Mouse (Mus musculus): ENCODE data around the gene Slc22a2.
"Not testable (repeated sequence)": the region's sequence is repeated elsewhere in the genome, so short reads cannot be mapped to it uniquely, and the experiment has no call there.

Slc22a2 gene

DNA sequence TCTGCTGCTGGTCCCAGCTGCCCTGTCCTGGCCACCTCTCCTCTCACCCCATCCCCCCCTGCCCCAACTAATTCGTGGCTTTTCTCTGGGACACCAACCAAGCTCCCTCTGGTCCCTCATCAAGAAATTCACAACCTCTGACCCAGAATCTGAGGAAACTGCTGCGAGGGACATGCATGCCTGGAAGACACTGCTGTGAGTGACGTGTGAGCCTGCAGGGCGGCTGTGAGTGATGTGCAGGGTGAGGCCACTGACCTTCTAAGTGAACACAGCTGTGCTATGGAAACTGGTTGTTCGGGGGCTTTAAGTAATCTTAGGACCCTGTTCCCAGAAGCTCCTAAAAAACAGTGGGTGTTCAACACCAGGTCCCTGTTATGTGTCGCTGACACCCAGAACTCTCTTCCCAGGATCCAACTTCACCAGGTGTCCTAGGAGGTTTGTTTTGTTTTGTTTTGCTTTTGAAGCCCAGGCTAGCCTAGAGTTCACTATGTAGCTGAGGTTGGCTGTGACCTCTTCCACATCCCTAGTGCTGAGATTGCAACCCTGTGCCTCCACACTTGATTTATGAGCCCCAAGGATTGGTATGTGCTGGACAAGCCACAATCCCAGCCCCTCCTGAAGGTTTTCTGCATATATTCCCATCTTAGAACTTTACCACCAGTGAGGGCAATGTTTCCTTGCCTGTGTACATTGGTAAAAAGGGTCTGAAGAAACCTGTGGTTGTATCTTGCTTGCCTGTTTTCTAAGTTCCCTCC is 47.2 kb downstream of the Slc22a2 start:
- no peak for DNase-seq (ENCODE audit: low read depth in 2 of 2, low spot score in 2 of 2)

DNA sequence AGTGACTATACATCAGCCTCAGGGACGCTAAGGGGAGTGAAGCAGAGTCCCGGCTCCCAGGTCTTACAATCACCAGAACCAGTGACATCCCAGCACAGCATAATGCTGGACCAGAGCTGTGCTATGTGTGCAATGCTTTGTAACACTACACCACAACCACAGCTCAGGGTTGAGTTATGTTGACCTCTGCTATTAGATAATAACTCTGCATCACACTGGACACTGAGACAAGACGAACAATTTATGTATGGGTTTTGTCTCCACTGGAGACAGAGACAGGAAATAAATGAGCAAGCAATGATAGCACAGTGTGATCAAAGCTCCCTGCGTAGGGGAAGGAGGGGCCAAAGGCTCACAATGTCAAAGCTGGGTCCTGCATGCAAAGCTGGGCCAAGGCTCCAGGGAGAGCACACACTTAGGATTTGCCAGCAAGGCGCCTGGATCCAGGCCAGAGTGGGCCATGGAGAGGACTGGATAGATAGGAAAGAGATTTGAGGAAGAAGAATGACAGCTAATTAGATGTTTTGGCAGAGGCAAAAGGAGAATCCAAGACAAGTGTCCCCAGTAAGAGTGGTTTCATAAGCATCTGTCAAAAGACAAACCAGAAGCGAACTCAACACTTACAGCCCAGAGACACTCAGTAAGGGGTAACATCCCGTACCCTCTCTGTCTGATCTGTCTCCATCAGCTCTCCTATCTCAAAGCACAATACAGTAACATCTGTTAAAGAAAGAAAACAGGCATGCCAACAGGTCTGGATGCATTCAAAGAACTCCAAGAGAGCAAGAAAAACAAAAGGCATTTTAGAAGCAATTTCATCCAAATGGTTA is 48.1 kb downstream of the Slc22a2 start:
- DNase-seq (ENCODE audit: low read depth in 2 of 2, low spot score in 2 of 2): no peak

DNA sequence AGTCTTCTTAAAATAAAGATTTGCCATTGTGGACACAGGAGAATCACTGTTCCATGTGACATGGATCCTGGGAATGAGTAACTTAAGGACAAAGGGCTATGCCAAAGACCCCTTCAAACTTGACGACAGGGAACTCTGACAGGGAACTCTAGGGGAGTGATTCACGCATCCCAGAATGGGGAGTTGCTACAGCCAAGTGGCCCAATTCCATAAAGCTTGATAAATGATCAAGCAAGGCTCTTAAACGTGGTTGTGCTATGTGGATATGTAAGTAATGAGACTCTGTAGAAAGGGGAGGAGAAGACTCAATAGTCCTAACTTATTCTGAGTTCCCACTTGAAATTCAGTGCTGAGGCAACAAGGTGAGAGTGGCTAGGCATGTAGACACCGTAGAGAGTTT is 50.9 kb downstream of the Slc22a2 start:
- no peak for DNase-seq (ENCODE audit: low read depth in 2 of 2, low spot score in 2 of 2)

DNA sequence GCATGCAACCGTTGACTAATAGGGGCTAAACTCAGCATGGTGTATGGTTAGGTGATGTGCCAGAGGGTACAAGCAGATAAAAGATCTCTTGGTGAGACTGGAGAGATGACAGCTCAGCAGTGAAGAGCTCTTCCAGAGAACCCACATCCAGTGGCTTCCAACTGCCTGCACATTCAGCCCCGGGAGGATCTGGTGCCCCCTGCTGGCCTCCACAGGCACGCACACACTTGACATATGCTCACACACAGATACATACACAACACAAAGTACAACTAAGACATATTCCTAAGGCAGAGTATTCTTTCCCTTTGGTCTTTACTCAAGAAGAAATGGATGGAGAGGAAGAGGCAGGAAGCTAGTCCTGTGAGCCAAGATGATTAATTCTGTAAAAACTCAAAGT is 55.7 kb downstream of the Slc22a2 start:
- no peak for DNase-seq (ENCODE audit: low read depth in 2 of 2, low spot score in 2 of 2)

DNA sequence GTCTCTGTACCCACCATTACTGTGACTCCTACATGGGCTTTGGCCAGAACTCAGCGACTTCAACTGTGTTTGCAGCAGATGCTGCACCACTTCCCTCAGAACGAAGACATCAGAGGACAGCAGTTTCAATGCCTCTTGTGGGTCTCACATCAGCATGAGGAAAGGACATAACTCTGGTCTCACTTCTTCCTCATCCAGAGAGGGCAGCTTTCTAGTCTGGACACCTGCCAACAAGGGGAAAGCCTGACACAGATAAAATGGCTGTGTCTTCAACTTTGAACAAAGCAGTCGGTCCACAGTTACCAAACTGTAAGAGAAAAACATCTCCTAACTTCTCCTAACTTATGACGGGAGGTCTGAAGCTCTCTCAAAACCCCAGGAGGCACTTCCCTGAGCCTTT is 57.2 kb downstream of the Slc22a2 start:
- DNase-seq (ENCODE audit: low read depth in 2 of 2, low spot score in 2 of 2): no peak

DNA sequence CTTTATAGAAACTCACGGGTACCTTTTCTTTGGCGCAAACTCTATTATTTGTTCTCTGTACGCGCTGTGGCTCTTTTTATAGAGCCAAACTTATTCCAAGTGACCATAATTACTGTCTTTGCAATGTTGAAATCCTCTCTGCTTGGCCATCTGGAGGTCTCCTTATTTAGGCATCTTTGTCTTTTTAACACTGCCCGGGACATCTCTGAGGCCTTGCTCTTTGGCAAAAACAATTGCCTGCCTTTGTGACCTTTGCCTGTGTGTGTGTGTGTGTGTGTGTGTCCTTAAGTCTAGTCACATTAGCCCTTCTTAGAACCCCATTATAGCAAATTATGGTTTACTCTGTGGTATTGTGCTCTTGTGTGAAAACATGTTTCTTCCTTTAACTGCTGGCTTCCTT is 61.5 kb downstream of the Slc22a2 start:
- DNase-seq (ENCODE audit: low read depth in 2 of 2, low spot score in 2 of 2): no peak

DNA sequence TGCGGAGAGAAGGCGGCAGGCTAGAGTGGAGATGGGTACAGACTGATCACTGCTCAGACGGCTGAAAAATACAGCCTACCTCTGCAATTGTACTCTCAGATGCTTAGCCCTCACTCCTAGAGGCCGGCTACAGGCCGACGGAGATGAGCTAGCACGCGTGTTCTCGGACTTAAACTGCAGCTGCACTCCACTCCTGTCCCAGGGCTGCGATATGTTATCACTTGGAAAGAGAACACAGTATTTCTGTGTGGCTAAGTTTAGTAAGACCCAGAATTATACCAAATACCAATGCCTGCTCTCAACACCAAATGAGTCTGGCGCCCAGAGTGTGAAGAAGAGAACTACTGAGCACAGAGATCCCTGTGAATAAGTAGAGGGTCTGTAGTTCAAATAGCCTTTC is 68.7 kb downstream of the Slc22a2 start:
- no peak for DNase-seq (ENCODE audit: low read depth in 2 of 2, low spot score in 2 of 2)

DNA sequence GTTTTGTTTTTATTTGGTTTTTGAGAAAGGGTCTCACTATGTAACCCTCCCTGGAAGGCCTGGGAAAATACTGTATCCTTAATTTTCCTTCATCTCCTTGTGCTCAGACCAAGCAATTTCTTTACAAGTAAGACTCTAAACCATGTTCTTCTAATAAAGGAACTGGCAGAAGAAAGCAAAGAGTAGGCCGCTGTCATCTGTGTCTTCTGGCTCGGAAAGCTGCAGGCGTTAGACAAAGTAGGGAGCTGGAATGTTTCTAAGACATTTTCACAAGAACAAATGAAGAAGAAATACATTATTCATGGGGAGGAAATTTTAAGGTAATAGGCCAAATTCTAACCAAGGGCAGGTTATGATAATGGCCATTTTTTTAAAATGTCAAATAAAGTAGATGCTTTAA is 70.1 kb downstream of the Slc22a2 start:
- no peak for DNase-seq (ENCODE audit: low read depth in 2 of 2, low spot score in 2 of 2)

DNA sequence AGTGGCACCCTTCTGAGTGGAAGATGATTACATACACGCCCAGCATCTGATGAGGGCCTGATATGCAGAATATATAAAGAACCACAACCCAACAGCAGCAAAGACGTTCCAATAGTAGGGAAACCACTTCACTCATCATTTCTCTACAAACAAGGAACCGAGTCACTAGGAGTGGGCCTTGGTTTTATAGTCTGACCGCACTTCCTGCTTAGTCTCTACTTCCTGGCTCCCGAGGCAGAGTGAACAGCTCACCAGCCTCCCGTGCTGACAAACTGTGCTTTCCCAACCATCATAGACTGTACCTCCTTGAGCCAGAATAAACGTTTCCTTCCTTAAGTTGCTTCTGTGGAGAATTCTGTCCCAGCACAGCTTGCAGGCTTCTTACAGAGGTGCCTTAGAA is 71.9 kb downstream of the Slc22a2 start:
- DNase-seq (ENCODE audit: low read depth in 2 of 2, low spot score in 2 of 2): peak; percentile 17 to 34

DNA sequence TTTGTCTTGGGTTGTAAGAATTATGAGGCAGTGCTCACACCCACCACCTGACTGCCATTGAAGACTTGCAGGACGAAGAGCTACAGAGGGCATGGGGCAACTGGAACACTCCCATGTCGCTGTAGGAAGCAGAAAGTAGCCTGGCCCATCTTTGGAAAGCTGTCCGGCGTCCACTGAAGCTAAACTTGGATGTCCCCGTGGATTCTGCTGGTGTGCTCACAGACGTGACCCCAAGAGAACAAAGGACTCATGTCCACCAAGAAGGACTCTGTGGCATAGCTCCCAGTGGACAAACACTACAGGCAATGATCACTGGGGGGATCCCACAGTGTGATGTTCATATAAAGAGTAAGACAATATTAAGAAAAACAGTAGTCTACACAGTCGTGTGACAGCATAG is 74.9 kb downstream of the Slc22a2 start:
- DNase-seq (ENCODE audit: low read depth in 2 of 2, low spot score in 2 of 2): no peak

DNA sequence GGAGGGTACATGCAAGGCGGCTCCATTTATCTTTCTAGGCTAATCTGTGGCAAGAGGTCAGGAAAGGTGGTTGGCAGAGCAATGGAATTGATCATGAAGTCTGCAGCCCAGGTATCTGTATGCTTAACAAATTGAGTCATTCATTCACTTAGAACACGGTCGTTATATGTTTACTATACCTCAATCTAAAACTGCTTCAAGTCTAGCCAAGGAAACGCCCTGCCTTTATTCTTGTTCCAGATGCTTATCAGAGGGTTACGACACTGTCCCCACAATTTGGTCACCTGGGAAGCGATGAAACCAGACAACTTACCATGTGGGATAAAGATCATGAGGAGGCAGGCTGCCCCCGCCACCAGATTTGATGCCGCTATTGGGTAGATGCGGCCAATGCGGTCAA is 75.3 kb downstream of the Slc22a2 start:
- DNase-seq (ENCODE audit: low read depth in 2 of 2, low spot score in 2 of 2): no peak

DNA sequence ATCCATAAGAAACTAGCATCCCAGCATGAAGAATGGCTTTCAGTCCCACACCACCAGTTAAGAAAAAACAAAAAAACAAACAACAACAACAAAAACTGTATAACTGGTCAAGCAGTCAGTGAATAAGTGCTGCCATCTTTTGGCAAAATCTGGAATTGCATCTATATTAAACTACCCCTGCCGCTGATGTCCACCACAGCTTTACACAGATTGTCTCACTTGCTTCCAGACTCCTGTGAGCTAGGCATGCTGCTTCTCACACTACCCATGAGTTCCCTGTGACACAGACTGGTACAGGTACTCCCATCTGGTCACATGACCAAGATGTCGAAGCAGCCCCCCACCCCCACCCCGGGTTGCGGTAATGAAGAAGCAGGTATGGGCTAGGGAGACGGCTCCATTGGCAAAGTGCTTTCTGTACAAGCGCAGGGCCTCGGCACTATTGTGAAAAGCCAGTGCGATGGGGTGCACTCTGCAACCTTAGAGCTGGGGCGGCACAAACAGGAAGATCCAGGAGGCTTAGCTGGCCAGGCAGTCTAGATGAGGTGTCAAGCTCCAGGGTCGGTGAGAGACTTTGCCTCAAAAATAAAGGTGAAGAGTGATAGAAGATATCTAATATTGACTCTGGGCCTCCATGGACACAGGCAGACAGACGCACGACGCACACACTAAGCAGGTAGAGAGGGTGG is 76.8 kb downstream of the Slc22a2 start:
- DNase-seq (ENCODE audit: low read depth in 2 of 2, low spot score in 2 of 2): peak in 1 of 2 experiments; percentile 15

DNA sequence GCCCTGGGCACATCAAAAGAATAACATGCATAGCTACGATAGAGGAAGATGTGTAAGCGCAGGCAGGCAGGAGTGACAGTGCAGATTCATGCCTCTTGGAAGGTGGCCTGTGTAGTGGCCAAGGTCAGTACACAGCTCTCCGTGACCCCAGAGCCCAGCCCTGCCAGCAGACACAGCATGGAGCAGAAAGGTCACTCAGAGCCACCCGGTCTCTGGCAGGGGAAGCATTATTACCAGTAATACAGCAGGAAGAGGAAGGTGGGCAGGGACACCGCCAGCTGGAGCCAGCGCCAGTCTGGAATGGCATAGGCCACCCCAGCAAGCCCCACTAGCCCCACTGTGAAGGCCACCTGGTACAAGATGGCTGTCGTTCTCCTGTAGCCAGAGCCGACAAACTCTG is 80.2 kb downstream of the Slc22a2 start:
- DNase-seq (ENCODE audit: low read depth in 2 of 2, low spot score in 2 of 2): no peak

DNA sequence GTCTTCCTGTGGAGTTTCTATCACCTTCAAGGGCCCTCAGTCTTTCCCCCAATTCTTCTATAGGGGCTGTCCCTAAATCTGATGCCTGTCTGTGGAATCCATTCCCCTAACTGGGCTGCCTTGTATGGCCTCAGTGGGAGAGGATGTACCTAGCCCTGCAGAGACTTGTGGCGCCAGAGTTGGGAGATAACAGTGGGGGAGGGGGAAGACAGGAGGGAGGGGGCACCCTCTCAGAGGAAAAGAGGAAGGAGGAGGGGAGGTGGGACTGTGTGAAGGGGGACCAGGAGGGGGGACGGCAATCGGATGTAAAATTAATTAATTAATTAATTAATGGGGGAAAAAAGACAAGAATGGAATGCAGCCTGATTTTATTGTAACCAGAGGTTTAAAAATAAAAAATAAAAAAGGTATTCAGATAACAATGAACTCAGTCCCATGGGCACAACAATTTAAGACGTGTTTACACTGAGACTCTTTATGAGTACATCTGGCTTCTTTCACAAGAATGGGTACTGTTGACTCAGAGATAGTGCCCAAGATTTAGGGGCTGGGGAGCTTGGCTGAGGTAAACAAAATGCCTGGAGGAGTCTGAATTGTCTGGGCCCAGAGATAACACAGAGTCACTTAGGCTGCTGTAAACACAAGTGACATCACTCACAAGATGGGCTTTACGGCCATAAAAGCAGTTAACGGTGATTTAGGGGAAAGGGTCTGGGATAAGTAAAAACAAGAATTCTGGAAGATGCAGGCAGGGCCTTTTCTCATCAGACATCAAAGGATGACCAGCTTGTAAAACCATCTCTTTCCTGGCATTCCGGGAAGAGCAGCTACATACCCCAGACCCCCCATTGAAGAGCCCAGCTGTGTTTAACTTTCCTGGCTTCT is 84.8 kb downstream of the Slc22a2 start:
- no peak for DNase-seq (ENCODE audit: low read depth in 2 of 2, low spot score in 2 of 2)

DNA sequence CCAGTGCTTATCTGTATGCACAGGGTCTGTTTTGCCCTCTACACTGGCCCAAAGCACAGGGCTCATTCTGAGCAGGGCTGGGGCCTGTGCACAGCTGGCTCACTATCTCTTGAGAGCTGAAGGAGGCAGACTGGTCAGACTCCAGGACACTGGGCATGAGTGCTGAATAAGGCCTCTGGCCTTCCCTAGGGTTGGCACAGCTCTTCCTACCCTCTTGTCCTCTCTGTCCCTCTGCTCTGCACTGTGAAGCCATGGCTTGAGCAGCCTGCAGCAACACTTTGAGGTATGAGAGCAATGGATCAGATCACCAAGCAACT is 85.4 kb downstream of the Slc22a2 start:
- DNase-seq (ENCODE audit: low read depth in 2 of 2, low spot score in 2 of 2): no peak

DNA sequence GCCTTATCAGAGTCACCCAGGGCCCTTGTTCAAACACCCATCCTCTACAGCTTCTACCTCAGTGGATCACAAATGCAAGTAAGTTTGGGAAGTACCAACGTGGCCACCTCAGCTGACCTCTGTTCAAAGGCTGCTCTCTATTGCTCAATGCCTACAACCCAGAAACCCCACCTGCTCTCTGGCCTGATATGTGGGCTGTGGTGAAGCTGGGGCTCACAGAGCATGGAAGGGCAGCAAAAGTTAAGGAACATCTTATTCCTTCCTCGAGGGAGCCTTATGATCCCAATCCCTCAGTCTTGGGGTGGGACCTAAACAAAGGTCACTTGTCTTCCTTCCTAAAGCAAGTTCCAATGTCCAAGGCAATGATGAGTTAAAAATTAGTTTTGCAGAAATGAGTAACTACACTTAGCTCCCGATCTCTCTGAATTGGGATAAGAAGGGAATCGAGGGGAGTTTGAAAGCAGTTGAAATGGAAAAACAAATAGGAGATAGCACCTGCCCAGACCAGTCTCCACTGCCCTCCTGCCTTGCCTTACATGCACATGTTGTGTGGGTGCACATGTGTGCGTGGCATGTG is 87.2 kb downstream of the Slc22a2 start:
- no peak for DNase-seq (ENCODE audit: low read depth in 2 of 2, low spot score in 2 of 2)

DNA sequence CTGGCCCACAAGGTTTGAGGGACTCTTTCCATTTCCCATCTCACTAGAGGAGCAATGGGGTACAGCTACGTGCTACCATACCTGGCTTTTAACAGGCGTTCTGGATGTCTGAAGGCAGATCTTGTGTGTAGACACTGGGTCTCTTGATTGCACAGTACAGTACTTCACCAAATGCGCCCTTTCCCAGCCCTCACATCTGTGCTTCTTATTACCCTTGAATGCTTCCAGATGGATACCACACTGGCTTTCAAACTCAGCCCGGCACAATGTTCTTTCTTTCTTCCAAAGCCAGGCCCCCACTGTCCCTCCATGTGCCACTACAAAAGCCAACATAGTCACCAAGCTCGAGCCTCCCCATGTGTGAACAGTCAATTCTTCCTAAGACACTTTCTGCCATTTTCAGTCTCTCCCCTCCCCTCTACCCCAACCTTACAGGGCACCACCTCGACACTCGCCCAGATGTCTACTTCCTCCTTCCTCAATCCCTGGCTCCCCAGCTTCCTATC is 88.4 kb downstream of the Slc22a2 start:
- no peak for DNase-seq (ENCODE audit: low read depth in 2 of 2, low spot score in 2 of 2)

DNA sequence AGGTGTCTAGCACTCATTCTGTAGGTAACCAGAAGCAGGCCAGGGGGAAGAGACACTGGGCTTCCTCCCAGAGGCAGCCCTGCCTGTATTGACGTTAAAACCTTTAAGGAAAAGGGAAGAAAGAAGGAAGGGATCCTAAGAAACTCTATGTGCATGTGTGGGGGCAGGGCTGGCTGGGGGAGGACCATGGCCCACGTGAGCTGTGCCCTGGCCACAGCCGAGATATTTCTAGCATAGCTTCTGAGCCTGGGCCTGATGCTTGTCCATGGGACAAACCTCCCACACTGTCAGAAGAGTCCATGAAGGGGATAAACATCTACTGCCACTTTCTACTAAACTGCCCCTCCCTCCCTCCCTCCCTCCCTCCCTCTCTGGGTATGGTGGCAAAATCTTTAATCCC is 89.9 kb downstream of the Slc22a2 start:
- no peak for DNase-seq (ENCODE audit: low read depth in 2 of 2, low spot score in 2 of 2)

DNA sequence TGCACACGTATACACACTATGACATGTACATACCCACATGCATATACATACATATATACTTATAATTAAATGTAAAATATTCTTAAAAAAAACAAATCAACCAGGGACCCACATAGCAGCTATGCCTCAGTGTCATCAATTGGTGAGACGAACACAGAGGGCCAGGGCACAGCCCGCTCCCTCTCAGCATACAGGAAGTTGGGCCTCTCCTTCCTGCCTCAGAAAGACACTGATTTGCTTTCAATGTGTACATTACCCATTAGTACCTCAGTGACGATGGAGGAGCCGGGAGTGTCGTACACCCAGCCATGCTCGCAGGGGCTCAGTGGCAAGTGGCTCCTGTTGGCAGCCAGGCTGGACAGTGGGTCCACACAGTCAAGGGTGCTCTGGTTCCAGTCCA is 91.0 kb downstream of the Slc22a2 start:
- not testable (repeated sequence) for DNase-seq (ENCODE audit: low read depth in 2 of 2, low spot score in 2 of 2)

DNA sequence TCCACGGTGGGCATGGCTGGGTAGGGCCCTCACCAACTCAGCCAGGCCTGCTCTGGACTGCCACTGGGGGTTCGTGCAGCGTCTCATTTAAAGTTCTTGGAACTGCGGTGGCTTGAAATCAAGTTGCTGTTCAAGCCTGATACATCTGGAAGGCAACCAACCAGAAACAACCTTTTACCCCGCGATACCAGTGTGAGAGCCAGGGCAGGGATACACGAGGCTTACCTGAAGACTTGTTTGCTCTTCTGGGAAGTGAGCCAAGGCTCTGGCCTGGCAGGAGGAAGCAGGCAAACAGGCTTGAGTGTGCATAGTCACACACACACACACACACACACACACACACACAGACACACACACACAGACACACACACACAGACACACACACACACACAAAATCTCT is 91.7 kb downstream of the Slc22a2 start, which contains the start of gene Slc22a1:
Gene Slc22a1 (minus strand): TSS at position 184 of the 400 bp plus-strand sequence.
- no peak for DNase-seq (ENCODE audit: low read depth in 2 of 2, low spot score in 2 of 2)

DNA sequence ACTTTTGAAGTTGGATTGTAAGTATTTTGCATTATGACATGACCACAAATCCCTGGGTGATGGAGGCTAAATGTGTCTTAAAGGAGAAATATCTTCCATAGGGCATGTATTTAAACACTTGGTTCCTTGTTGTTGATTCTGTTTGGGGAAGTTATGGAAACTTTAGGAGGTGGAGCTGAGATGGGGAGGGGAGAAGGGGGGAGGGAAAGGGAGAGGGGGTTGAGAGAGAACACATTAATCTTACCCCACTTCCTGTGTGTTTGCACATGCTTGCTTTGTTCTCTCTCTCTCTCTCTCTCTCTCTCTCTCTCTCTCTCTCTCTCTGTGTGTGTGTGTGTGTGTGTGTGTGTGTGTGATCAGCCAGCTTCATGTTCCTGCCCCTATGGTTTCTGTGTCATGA is 93.2 kb downstream of the Slc22a2 start:
- no peak for DNase-seq (ENCODE audit: low read depth in 2 of 2, low spot score in 2 of 2)
